Mouse (Mus musculus) ovary, adult 10 weeks (tissue): Measurements from ENCODE around the gene Ramp3. TPM values are rescaled to one million over a fixed set of nuclear protein-coding genes. Genes with fewer than 3 reads are reported as not detected.

ENCODE experiments used
- polyA plus RNA-seq: library from polyadenylated mRNA; stranded (reverse); fragments of 350-450 nt; fragmentation: Illumina TruSeq; extraction: RNeasy Lipid Tissue Mini Kit (QIAGEN cat#74804); gene quantifications from one replicate; pipeline ENCODE4 v1.2.3, GENCODE M21; 2014

The Ramp3 gene
- polyA plus RNA-seq, result not detected

DNA sequence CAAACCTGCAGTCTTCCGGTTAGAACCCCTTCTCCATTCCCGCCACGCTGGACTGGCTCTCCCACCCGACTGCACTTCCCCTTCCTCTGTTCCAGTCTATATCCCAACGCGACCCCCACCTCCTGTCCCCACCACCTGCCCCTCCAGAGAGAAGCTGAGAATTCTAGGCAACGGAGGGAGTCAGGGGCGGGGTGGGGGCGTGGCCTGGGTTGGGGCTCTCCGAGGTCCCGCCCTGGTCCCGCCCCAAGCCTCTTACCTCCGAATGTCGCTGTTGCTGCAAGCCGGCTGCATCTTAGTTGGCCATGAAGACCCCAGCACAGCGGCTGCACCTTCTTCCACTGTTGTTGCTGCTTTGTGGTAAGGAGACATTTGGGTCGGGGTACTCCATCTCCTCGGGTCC, at the start of gene Ramp3:
Gene Ramp3 (plus strand): TSS at position 251 of the 400 bp plus-strand sequence.

GRCm38 (mm10) chr11:6625478-6626387, 32.6 kb upstream of the Ramp3 start, which contains the start of gene Tbrg4:
Tbrg4 (minus strand) TSS chr11:6626067.

GRCm38 (mm10) chr11:6638537-6638936, 19.8 kb upstream of the Ramp3 start, which contains the start of gene Wap:
Wap (minus strand) TSS chr11:6638637.

Other genes starting within 250 kb of the Ramp3 start
- 1,012 TPM for gene Ppia, start 243.1 kb upstream of the Ramp3 start, polyA plus RNA-seq
- gene H2afv, start 214.1 kb upstream of the Ramp3 start, polyA plus RNA-seq, result 19.9 TPM
- gene Purb, start 182.6 kb upstream of the Ramp3 start, polyA plus RNA-seq, result 347 TPM
- gene Myo1g, start 137.6 kb upstream of the Ramp3 start, polyA plus RNA-seq, result not detected
- 2.1 TPM for gene Ccm2, start 111.6 kb upstream of the Ramp3 start, polyA plus RNA-seq
- not detected for gene Nacad, start 52.5 kb upstream of the Ramp3 start, polyA plus RNA-seq
- 0.97 TPM for gene Tbrg4, start 32.5 kb upstream of the Ramp3 start, polyA plus RNA-seq
- not detected for gene Wap, start 19.9 kb upstream of the Ramp3 start, polyA plus RNA-seq
- gene Gm11983, start 179.1 kb downstream of the Ramp3 start, polyA plus RNA-seq, result not detected